Mouse (Mus musculus): ENCODE measurements around the gene Gm11492. TPM values are rescaled to one million over a fixed set of nuclear protein-coding genes. Genes with fewer than 3 reads are reported as not detected.

Gm11492 gene
- polyA plus RNA-seq, 1 experiment from 2014 or later, result not detected

DNA sequence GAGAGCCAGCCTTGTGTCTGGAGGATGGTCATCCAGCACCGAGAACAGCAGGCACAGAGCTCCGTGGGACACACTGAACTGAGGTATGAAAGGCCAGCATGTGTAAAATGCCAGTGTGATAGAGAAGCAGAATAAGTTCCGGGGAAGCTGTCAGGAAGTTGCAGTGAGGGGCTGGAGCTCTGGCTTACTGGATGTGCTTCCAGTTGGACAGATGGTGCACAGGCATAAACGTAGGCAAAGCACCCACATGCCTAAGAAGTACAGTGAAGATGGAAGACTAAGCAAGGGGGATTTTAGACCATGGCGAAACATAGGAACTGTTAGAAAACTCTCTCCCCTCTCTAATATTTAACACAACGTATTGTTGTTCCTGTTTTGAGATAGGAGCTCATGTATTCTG is 5.2 kb upstream of the Gm11492 start:
- Histone ChIP-seq H3K9ac (no peak overlapping the region), H3K27me3 (no peaks in the 10 kb centered on the region), H3K36me3 (no peaks in the 10 kb centered on the region), H3K27ac (no peak overlapping the region), H3K9me3 (replicated peaks) (no peaks in the 10 kb centered on the region), H3K4me3 (replicated peaks) (no peak overlapping the region), H3K4me1 (no peaks in the 10 kb centered on the region), H3K4me2 (no peak overlapping the region)
- ATAC-seq (replicated peaks; ENCODE audit: low FRiP score), result no peak
- 78% methylated on average over 6 of the region's 6 CpGs for WGBS

DNA sequence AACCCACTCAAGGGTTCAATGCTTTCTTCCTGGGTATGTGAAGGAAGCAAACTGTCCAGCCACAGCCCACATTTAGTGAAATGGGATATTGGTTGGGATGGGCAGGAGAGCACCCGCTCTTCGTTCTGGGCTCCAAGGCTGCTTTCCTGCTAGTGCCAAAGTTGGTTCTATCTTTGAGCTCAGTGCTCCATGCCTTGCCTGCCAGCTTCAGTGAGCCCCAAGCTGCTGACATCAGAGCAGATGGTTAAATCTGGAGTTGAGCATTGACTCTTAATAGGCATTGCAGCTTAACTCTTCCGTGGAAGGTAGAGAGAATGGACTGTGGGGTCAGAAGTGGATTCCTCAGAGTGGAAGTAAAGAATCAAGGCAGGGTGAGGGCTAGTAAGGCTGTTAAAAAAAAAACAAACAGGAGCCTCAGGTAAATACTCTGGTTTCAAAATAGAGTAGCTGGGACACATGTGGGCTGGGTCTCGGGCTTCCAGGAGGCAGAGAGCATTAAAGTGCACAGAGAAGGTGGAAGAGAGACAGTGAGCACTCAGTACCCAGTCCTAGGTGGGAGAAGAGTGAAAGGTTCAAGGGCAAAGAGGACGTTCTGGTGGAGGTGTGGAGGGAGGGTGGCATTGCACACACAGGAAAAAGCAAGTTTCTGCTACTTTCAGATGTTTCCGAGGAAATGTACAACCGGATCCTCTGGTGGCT is 2.0 kb downstream of the Gm11492 start, which contains the start of gene Sept4:
TSS of gene Sept4 (plus strand) at position 649 of the 699 bp plus-strand sequence.
- Histone ChIP-seq H3K4me3 (replicated peaks) (no peak within 1 kb of the TSS), H3K9ac (no peak within 1 kb of the TSS), H3K4me2 (no peak within 1 kb of the TSS), H3K4me1 (peaks cover 21% of the 10 kb centered on the region), H3K9me3 (replicated peaks) (no peaks in the 10 kb centered on the region), H3K36me3 (no peaks in the 10 kb centered on the region), H3K27me3 (no peaks in the 10 kb centered on the region), H3K27ac (no peak within 1 kb of the TSS)
- 83% methylated on average over 7 of the region's 7 CpGs for WGBS
- ATAC-seq (replicated peaks; ENCODE audit: low FRiP score), result no peak

DNA sequence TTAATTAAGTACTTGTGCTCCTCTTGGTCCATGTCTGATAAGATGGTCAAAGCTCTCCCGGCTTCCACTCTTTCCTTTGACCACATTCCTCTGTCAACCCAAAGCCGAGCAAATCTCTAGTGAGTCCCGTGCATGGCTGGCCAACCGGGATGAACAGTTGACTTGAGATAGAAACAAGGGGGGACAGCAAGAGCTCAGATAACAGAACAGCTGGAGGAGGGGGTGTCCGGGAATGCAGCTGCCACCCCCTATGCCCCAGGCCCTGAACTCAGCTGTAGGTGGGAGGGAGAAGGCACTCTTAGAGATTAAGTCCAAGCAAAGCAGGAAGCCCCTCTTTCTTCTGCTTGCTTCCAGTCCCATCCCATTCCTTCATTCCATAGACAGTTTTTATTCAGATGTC is 4.3 kb downstream of the Gm11492 start:
- Histone ChIP-seq H3K27me3 (no peaks in the 10 kb centered on the region), H3K9ac (no peak overlapping the region), H3K27ac (peak overlapping the region; percentile 14; the same call in 1 of the 2 replicates), H3K4me1 (peaks cover 38% of the 10 kb centered on the region), H3K4me2 (no peak overlapping the region), H3K9me3 (replicated peaks) (no peaks in the 10 kb centered on the region), H3K4me3 (replicated peaks) (no peak overlapping the region), H3K36me3 (no peaks in the 10 kb centered on the region)
- 30% methylated on average over 5 of the region's 5 CpGs for WGBS
- peak; percentile 56; the same call in 1 of the 2 replicates for ATAC-seq (replicated peaks; ENCODE audit: low FRiP score)

DNA sequence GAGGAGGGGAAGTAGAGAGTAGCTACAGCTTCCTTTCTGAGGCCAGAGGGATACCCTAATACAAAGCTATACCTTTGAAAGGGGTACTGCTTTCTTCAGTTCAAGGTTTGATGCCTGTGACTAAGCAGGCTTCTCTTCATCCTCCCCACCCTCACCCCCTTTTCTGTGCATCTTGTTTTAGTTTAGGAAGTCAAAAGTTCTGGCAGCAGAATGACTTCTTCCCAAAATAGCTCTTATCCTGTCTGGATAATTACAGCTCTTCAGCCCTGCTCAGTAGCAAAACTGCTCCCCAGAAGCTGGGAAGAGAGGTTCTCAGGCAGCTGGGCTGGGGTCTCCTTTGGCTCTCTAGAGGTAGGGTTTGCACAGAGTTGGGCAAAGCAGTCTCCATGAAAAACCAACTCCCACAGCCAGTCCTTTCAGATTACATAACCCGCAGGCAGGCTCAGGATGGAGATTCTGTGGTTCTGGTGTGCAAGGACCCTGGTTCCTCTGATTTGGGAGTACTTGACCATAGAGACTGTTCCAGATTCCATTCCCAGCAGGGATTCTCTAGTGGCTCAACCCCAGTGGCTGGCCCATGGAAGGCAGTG is 5.0 kb downstream of the Gm11492 start:
- WGBS, result 92% methylated on average over 1 of the region's 1 CpGs

DNA sequence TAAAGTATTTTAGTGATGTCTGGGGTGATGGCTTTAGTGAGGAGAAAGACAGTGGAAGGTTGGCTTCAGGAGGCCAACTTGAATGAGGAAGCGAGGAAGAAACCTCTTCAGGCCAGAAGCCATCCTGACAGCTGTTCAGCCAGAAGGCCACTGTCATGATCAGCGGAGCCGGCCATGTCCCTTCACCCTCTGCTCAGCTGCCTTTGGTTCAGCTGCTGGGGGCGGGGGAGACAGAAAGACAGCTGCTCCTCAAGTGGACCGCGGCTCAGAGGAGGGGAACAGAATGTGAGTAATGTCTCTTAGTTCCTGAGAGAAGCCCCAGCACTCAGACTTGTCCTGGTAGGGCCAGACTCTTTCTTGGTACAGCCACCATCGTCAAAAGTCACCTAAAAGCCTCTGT is 7.3 kb downstream of the Gm11492 start:
- WGBS, result 73% methylated on average over 7 of the region's 7 CpGs
- ATAC-seq (replicated peaks; ENCODE audit: low FRiP score), result no peak
- Histone ChIP-seq H3K4me3 (replicated peaks) (no peak overlapping the region), H3K27me3 (no peaks in the 10 kb centered on the region), H3K9me3 (replicated peaks) (no peaks in the 10 kb centered on the region), H3K27ac (no peak overlapping the region), H3K9ac (no peak overlapping the region), H3K4me1 (peaks cover 59% of the 10 kb centered on the region), H3K36me3 (no peaks in the 10 kb centered on the region), H3K4me2 (no peak overlapping the region)

More for the DNA sequence above, 5.0 kb downstream of the Gm11492 start:
- Histone ChIP-seq H3K9ac (no peak overlapping the region), H3K9me3 (replicated peaks) (no peaks in the 10 kb centered on the region), H3K4me1 (peaks cover 38% of the 10 kb centered on the region), H3K4me2 (no peak overlapping the region), H3K27ac (no peak overlapping the region), H3K36me3 (no peaks in the 10 kb centered on the region), H3K27me3 (no peaks in the 10 kb centered on the region), H3K4me3 (replicated peaks) (no peak overlapping the region)
- no peak for ATAC-seq (replicated peaks; ENCODE audit: low FRiP score)

DNA sequence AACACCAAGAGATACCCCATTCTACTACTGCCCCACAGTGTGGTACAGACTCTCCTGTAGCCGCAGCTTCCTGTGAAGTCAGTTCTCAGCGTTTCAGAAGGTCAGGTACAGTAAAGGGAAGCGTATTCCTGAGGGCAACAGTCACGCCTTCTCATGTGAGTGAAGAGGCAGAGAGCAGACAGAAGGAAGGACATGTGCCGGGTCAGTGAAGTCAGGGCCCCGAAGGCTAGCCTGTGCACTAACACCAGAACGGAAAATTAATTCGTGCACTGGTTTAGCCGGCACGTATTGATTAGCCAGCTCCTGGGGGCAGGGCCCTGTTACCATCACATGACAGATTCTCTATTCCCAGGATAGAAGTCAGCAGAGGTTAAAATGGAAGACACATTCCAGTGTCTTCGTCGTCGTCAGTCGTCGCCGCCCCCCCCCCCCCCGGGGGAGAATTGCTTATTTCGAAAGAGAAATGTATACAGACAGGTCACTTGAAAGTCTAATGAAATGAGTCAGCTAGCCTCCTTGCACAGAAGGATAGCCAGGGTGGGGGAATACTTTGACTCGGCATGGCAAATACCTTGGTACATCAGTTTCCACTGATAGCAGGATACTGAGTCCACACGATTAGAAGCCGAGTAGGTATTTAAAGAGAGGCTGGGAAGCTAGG is 8.2 kb downstream of the Gm11492 start:
- Histone ChIP-seq H3K36me3 (no peaks in the 10 kb centered on the region), H3K4me1 (peaks cover 67% of the 10 kb centered on the region), H3K4me3 (replicated peaks) (no peak overlapping the region), H3K9ac (no peak overlapping the region), H3K4me2 (no peak overlapping the region), H3K9me3 (replicated peaks) (no peaks in the 10 kb centered on the region), H3K27me3 (no peaks in the 10 kb centered on the region), H3K27ac (no peak overlapping the region)
- ATAC-seq (replicated peaks; ENCODE audit: low FRiP score), result no peak
- 66% methylated on average over 21 of the region's 21 CpGs for WGBS

DNA sequence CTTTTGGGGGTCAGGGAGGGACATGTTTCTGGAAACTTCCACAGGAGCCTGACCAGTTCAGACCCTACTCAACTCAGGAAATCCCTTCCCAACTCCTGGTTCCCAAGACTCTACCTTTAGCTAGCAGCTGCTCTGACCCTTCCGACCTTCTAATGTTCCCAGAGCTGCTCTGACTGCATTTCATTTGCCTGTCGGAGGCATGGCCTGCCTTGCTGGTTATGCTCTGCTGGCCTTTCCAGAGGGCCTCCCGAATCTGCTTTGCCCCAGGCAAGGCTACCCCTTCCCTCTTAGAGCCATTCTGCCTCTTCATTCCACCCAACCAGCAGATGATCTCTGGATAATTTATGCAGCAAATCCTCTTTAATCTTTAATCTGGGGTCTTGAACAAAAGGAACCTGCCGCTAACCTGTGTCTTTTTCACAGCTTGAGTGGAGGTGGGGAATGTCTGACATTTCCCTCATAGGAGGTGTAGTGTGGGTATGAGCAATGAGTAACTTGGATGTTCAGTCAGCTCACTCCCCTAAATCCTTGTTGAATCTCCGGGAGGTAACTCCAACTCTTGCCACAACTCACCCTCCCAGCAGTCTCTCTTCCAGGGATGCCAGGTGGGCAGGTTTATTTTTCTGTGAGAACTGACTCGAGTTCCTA is 11.3 kb downstream of the Gm11492 start:
- peak; percentile 65 for ATAC-seq (replicated peaks; ENCODE audit: low FRiP score)
- Histone ChIP-seq H3K9ac (peak overlapping the region; percentile 68), H3K36me3 (no peaks in the 10 kb centered on the region), H3K9me3 (replicated peaks) (no peaks in the 10 kb centered on the region), H3K27ac (peak overlapping the region; percentile 93), H3K4me2 (peak overlapping the region; percentile 96), H3K4me3 (replicated peaks) (peak overlapping the region; percentile 66), H3K27me3 (no peaks in the 10 kb centered on the region), H3K4me1 (peaks cover 55% of the 10 kb centered on the region)
- WGBS, result 21% methylated on average over 6 of the region's 6 CpGs

DNA sequence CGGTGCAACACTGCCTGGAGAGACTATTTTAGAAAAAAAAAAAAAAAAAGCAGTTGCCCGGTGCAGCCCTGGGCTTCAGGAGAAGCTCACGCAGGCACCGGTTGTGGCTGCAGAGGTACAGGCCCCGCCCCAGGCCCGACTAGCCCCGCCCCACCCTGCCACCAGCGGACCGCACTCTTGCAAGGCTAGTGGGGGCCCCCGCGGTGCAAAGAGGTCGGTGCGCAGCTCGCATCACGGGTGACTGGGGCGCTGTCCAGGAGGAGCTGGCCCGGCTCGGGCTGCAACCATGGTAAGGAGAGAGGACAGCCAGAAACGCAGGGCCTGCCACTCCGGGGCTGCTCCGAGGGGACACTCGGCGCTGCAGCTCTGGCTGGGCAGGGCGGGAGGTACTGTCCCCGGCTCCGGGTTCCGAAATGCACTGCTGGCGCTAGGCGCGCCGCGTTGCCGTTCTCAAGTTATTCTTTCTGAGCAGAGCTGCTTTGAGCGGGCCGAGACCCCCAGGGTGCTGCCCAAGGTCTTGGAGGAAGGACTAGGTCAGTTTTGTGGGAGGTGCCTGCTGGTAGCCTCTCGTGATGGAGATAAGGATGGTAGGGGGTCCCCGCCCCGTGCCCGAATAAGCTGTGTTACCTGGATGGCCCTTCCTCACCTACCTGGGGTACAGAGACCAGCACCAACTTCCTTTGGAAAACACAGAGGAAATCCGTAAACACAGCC is 12.0 kb downstream of the Gm11492 start:
- H3K27ac ChIP-seq, result peak overlapping the region; percentile 93
- peak overlapping the region; percentile 96 for H3K4me2 ChIP-seq
- peaks cover 55% of the 10 kb centered on the region for H3K4me1 ChIP-seq
- no peaks in the 10 kb centered on the region for H3K36me3 ChIP-seq
- peak overlapping the region; percentile 68 for H3K9ac ChIP-seq
- H3K4me3 ChIP-seq (replicated peaks), result peak overlapping the region; percentile 66
- peak; percentile 84 for ATAC-seq (replicated peaks; ENCODE audit: low FRiP score)
- no peaks in the 10 kb centered on the region for H3K9me3 ChIP-seq (replicated peaks)
- H3K27me3 ChIP-seq, result no peaks in the 10 kb centered on the region
- under 1% methylated on average over 40 of the region's 40 CpGs for WGBS

DNA sequence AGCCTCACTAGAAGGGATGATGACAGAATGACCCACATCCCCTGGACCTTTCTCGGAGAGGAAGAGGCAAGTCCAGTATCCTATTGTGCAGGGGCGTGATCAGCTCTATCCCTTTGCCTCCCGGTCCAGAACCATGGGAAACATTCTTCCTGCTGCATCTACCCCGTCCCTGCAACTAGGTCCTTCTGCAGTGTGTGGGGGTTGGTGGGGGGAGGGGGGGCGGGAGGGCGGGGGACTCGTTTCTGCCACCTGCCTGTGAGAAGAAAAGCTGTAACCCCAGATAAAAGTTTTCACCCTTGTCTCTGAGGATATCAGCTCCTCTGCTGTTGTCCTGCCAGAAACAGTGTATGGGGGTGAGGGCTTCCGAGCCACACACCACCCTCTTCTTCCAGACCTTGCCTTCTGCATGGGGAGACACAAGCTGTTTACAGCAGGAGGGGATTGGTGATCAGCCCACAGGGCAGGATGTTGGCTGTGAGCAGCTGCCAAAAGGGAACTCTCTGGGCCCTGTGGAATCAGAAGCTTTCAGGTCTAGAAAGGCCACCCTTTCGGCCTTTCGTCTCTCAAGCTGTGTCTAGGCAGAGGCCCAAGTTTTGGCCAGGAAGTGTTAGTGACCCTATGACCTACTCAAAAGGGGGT is 12.6 kb downstream of the Gm11492 start:
- Histone ChIP-seq H3K36me3 (no peaks in the 10 kb centered on the region), H3K9ac (peak overlapping the region; percentile 68), H3K4me2 (peak overlapping the region; percentile 96), H3K4me1 (peaks cover 50% of the 10 kb centered on the region), H3K4me3 (replicated peaks) (peak overlapping the region; percentile 66), H3K27ac (peak overlapping the region; percentile 93), H3K9me3 (replicated peaks) (no peaks in the 10 kb centered on the region), H3K27me3 (no peaks in the 10 kb centered on the region)
- 17% methylated on average over 10 of the region's 10 CpGs for WGBS
- peak; percentile 31 for ATAC-seq (replicated peaks; ENCODE audit: low FRiP score)

DNA sequence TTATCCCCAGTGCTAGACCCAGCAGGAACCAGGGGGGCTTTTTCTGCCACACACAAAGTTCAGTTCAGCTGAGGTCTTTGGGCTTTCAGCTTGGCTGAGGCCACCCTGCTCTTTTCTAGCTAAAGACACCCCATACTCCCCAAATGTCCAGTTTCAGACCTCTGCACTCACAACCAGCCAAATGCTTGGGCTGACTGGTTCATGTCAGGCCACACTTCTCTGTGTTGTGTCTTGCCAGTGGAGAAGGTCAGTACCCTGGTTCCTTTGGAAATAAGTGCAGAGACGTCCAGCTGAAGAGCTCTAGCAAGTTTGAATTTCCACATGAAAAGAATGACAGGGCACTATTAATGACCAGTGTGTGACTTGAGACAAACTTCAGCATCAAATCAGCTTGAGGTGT is 13.3 kb downstream of the Gm11492 start:
- 58% methylated on average over 1 of the region's 1 CpGs for WGBS
- peak overlapping the region; percentile 96 for H3K4me2 ChIP-seq
- no peaks in the 10 kb centered on the region for H3K9me3 ChIP-seq (replicated peaks)
- H3K27ac ChIP-seq, result peak overlapping the region; percentile 93
- no peaks in the 10 kb centered on the region for H3K27me3 ChIP-seq
- no peaks in the 10 kb centered on the region for H3K36me3 ChIP-seq
- peaks cover 48% of the 10 kb centered on the region for H3K4me1 ChIP-seq
- no peak for ATAC-seq (replicated peaks; ENCODE audit: low FRiP score)
- H3K4me3 ChIP-seq (replicated peaks), result peak overlapping the region; percentile 66; the same call in 1 of the 2 replicates
- no peak overlapping the region for H3K9ac ChIP-seq

DNA sequence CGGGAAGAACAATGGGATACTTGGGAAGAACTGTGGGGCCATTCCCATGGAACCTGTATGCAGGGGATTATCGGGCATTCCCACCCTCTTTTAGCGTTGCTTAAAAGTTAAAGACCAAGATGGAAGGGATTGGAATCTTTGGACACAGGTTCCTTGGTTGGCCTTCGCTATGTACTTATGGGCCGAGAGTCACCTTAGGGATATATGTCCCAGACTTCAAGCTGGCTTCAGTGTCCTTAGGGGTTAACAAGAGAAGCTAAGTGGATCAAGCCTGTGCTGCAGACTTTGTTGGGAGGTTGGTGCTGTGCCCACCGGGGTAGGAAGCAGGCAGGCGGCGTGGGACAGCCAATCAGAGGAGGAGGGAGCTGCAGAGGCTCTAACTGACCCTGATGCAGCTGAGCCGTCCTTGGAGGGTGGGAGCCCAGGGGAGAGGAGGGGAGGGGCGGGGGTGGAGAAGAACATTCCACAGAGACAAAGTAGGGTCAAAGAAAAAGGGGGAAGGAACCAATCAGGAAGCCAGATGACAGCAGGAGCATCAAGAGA is 14.2 kb downstream of the Gm11492 start:
- Histone ChIP-seq H3K9ac (no peak overlapping the region), H3K4me3 (replicated peaks) (no peak overlapping the region), H3K4me2 (no peak overlapping the region), H3K27ac (no peak overlapping the region), H3K27me3 (no peaks in the 10 kb centered on the region), H3K4me1 (peaks cover 48% of the 10 kb centered on the region), H3K36me3 (no peaks in the 10 kb centered on the region), H3K9me3 (replicated peaks) (no peaks in the 10 kb centered on the region)
- WGBS, result 53% methylated on average over 10 of the region's 10 CpGs
- ATAC-seq (replicated peaks; ENCODE audit: low FRiP score), result no peak

Measured in kidney, embryonic 15.5 days (tissue).